Mouse (Mus musculus): ENCODE measurements at regions not wholly inside any gene's neighbourhood (a gene's known extent, or its start where the extent isn't known, plus 50 kb on each side); places are given as distances from the start of the nearest gene placed in this dataset.

- Histone ChIP-seq H3K27ac (replicated peaks) (no peak overlapping the region), H3K4me1 (no peaks in the 10 kb centered on the region), H3K36me3 (no peaks in the 10 kb centered on the region), H3K9me3 (no peaks in the 10 kb centered on the region), H3K27me3 (no peaks in the 10 kb centered on the region), H3K4me2 (replicated peaks) (no peak overlapping the region), H3K9ac (replicated peaks) (no peak overlapping the region), H3K4me3 (no peak overlapping the region)
- ATAC-seq (replicated peaks) = no peak
- 77% methylated on average over 9 of the region's 9 CpGs for WGBS
Observed at GRCm38 (mm10) chr2:103848923-103849700, 51.7 kb upstream of the Caprin1 start.

- Histone ChIP-seq H3K4me2 (replicated peaks) (no peak overlapping the region), H3K9ac (replicated peaks) (no peak overlapping the region), H3K27me3 (no peaks in the 10 kb centered on the region), H3K4me1 (no peaks in the 10 kb centered on the region), H3K36me3 (no peaks in the 10 kb centered on the region), H3K4me3 (no peak overlapping the region), H3K9me3 (no peaks in the 10 kb centered on the region), H3K27ac (replicated peaks) (no peak overlapping the region)
- ATAC-seq (replicated peaks) = no peak
- WGBS = 88% methylated on average over 9 of the region's 9 CpGs
Observed at GRCm38 (mm10) chr2:103849766-103850530, 52.5 kb upstream of the Caprin1 start.

GRCm38 (mm10) chr2:103850531-103850816 lies 53.0 kb upstream of the Caprin1 start:
- Histone ChIP-seq H3K4me1 (no peaks in the 10 kb centered on the region), H3K9ac (replicated peaks) (no peak overlapping the region), H3K4me2 (replicated peaks) (no peak overlapping the region), H3K27ac (replicated peaks) (no peak overlapping the region), H3K9me3 (no peaks in the 10 kb centered on the region), H3K27me3 (no peaks in the 10 kb centered on the region), H3K36me3 (no peaks in the 10 kb centered on the region), H3K4me3 (no peak overlapping the region)
- no peak for ATAC-seq (replicated peaks)
- WGBS = 89% methylated on average over 5 of the region's 5 CpGs

GRCm38 (mm10) chr2:103851171-103851570 lies 53.7 kb upstream of the Caprin1 start:
- WGBS = 86% methylated on average over 3 of the region's 3 CpGs
- H3K4me3 ChIP-seq = no peak overlapping the region
- H3K4me1 ChIP-seq = no peaks in the 10 kb centered on the region
- no peak overlapping the region for H3K9ac ChIP-seq (replicated peaks)
- ATAC-seq (replicated peaks) = no peak
- no peaks in the 10 kb centered on the region for H3K36me3 ChIP-seq
- no peak overlapping the region for H3K27ac ChIP-seq (replicated peaks)
- H3K4me2 ChIP-seq (replicated peaks) = no peak overlapping the region
- no peaks in the 10 kb centered on the region for H3K27me3 ChIP-seq
- no peaks in the 10 kb centered on the region for H3K9me3 ChIP-seq

- H3K27ac ChIP-seq (replicated peaks) = no peak overlapping the region
- no peaks in the 10 kb centered on the region for H3K27me3 ChIP-seq
- H3K9ac ChIP-seq (replicated peaks) = no peak overlapping the region
- H3K36me3 ChIP-seq = no peaks in the 10 kb centered on the region
- ATAC-seq (replicated peaks) = no peak
- 83% methylated on average over 8 of the region's 8 CpGs for WGBS
- no peaks in the 10 kb centered on the region for H3K9me3 ChIP-seq
- no peak overlapping the region for H3K4me3 ChIP-seq
- H3K4me2 ChIP-seq (replicated peaks) = no peak overlapping the region
- no peaks in the 10 kb centered on the region for H3K4me1 ChIP-seq
Observed at GRCm38 (mm10) chr2:103861226-103861625, 63.8 kb upstream of the Caprin1 start.

GRCm38 (mm10) chr2:103864254-103864653 lies 66.8 kb upstream of the Caprin1 start:
- H3K4me1 ChIP-seq = no peaks in the 10 kb centered on the region
- H3K27ac ChIP-seq (replicated peaks) = no peak overlapping the region
- H3K27me3 ChIP-seq = no peaks in the 10 kb centered on the region
- no peak for ATAC-seq (replicated peaks)
- H3K9me3 ChIP-seq = no peaks in the 10 kb centered on the region
- no peak overlapping the region for H3K4me3 ChIP-seq
- H3K4me2 ChIP-seq (replicated peaks) = no peak overlapping the region
- no peaks in the 10 kb centered on the region for H3K36me3 ChIP-seq
- 89% methylated on average over 2 of the region's 2 CpGs for WGBS
- no peak overlapping the region for H3K9ac ChIP-seq (replicated peaks)

- no peaks in the 10 kb centered on the region for H3K4me1 ChIP-seq
- no peaks in the 10 kb centered on the region for H3K27me3 ChIP-seq
- H3K4me3 ChIP-seq = no peak overlapping the region
- no peak overlapping the region for H3K9ac ChIP-seq (replicated peaks)
- ATAC-seq (replicated peaks) = peak; percentile 92
- H3K9me3 ChIP-seq = no peaks in the 10 kb centered on the region
- H3K36me3 ChIP-seq = no peaks in the 10 kb centered on the region
- WGBS = 68% methylated on average over 4 of the region's 4 CpGs
- H3K27ac ChIP-seq (replicated peaks) = no peak overlapping the region
- H3K4me2 ChIP-seq (replicated peaks) = no peak overlapping the region
Observed at GRCm38 (mm10) chr2:103865319-103866171, 68.1 kb upstream of the Caprin1 start.

GRCm38 (mm10) chr2:103867241-103867957 lies 70.0 kb upstream of the Caprin1 start:
- H3K9me3 ChIP-seq = no peaks in the 10 kb centered on the region
- ATAC-seq (replicated peaks) = no peak

GRCm38 (mm10) chr2:103867958-103868330 lies 70.5 kb upstream of the Caprin1 start:
- Histone ChIP-seq H3K9ac (replicated peaks) (no peak overlapping the region), H3K27me3 (no peaks in the 10 kb centered on the region), H3K36me3 (no peaks in the 10 kb centered on the region), H3K4me1 (peaks cover 9% of the 10 kb centered on the region), H3K4me3 (no peak overlapping the region), H3K4me2 (replicated peaks) (no peak overlapping the region), H3K9me3 (no peaks in the 10 kb centered on the region), H3K27ac (replicated peaks) (no peak overlapping the region)
- WGBS = 86% methylated on average over 13 of the region's 13 CpGs
- ATAC-seq (replicated peaks) = no peak

More at GRCm38 (mm10) chr2:103867241-103867957, 70.0 kb upstream of the Caprin1 start:
- no peak overlapping the region for H3K4me2 ChIP-seq (replicated peaks)
- H3K36me3 ChIP-seq = no peaks in the 10 kb centered on the region
- H3K27me3 ChIP-seq = no peaks in the 10 kb centered on the region
- no peak overlapping the region for H3K27ac ChIP-seq (replicated peaks)
- WGBS = 66% methylated on average over 14 of the region's 14 CpGs
- H3K9ac ChIP-seq (replicated peaks) = no peak overlapping the region
- H3K4me3 ChIP-seq = no peak overlapping the region
- peaks cover 9% of the 10 kb centered on the region for H3K4me1 ChIP-seq

GRCm38 (mm10) chr2:103868655-103869054 lies 71.2 kb upstream of the Caprin1 start:
- peaks cover 9% of the 10 kb centered on the region for H3K4me1 ChIP-seq
- no peak for ATAC-seq (replicated peaks)
- H3K27me3 ChIP-seq = no peaks in the 10 kb centered on the region
- H3K27ac ChIP-seq (replicated peaks) = no peak overlapping the region
- H3K36me3 ChIP-seq = no peaks in the 10 kb centered on the region
- 58% methylated on average over 7 of the region's 7 CpGs for WGBS
- no peaks in the 10 kb centered on the region for H3K9me3 ChIP-seq
- H3K4me2 ChIP-seq (replicated peaks) = no peak overlapping the region
- H3K9ac ChIP-seq (replicated peaks) = no peak overlapping the region
- H3K4me3 ChIP-seq = no peak overlapping the region

GRCm38 (mm10) chr2:103871522-103872276 lies 74.2 kb upstream of the Caprin1 start:
- no peak overlapping the region for H3K27ac ChIP-seq (replicated peaks)
- no peak overlapping the region for H3K4me2 ChIP-seq (replicated peaks)
- H3K4me3 ChIP-seq = no peak overlapping the region
- H3K27me3 ChIP-seq = no peaks in the 10 kb centered on the region
- 11% methylated on average over 12 of the region's 12 CpGs for WGBS
- H3K9ac ChIP-seq (replicated peaks) = no peak overlapping the region
- ATAC-seq (replicated peaks) = peak; percentile 85
- H3K4me1 ChIP-seq = peaks cover 9% of the 10 kb centered on the region
- H3K9me3 ChIP-seq = no peaks in the 10 kb centered on the region
- H3K36me3 ChIP-seq = no peaks in the 10 kb centered on the region

Data from forebrain, embryonic 15.5 days (tissue).